Mouse (Mus musculus) heart, embryonic 10.5 days (tissue): ENCODE measurements around the gene Vps72. TPM values are rescaled to one million over a fixed set of nuclear protein-coding genes. Genes with fewer than 3 reads are reported as not detected.

Experiments used
- DNase-seq: peaks from one replicate; pipeline ENCODE4 v3.0.0-alpha.2; 2017; ENCODE audit warnings: low spot score
- H3K27ac ChIP-seq: fragments of 300-500 bp; sonication (generic); 2 replicates; pipeline ENCODE4 v1.5.1; 2016; ENCODE audit warnings: mild to moderate bottlenecking
- H3K27me3 ChIP-seq: fragments of 300-500 bp; sonication (generic); 2 replicates; pipeline ENCODE4 v1.6.1; 2016; ENCODE audit warnings: mild to moderate bottlenecking; ENCODE audit not compliant: poor library complexity, insufficient read depth, severe bottlenecking
- H3K36me3 ChIP-seq: fragments of 300-500 bp; sonication (generic); 2 replicates; pipeline ENCODE4 v1.6.1; 2016; ENCODE audit warnings: mild to moderate bottlenecking, moderate library complexity
- H3K4me1 ChIP-seq: fragments of 300-500 bp; sonication (generic); 2 replicates; pipeline ENCODE4 v1.6.1; 2016; ENCODE audit warnings: mild to moderate bottlenecking
- H3K4me3 ChIP-seq: fragments of 300-500 bp; sonication (generic); 2 replicates; pipeline ENCODE4 v1.5.1; 2016; ENCODE audit warnings: mild to moderate bottlenecking, moderate library complexity
- H3K9me3 ChIP-seq: fragments of 300-500 bp; sonication (generic); 2 replicates; pipeline ENCODE4 v1.6.1; 2016; ENCODE audit warnings: mild to moderate bottlenecking, moderate library complexity
- WGBS: fragments of 180-500 bp; shearing (Covaris S2); methylation state at CpG from one replicate; pipeline ENCODE4 v1.1.7; 2016; 5-methylcytosine and 5-hydroxymethylcytosine counted together
- microRNA-seq: library from miRNA; unstranded; fragments of <30 nt; microRNA quantifications from one replicate; pipeline ENCODE4, GENCODE M21; 2017
- polyA plus RNA-seq: library from polyadenylated mRNA; unstranded; fragments of >200 nt; fragmentation: Nextera tagmentation; extraction: Ambion mirVana; gene quantifications from 2 replicates; pipeline ENCODE4 v1.2.1, GENCODE M21; 2016

Vps72 gene
- polyA plus RNA-seq, 1 experiment from 2014 or later = 172 TPM

DNA sequence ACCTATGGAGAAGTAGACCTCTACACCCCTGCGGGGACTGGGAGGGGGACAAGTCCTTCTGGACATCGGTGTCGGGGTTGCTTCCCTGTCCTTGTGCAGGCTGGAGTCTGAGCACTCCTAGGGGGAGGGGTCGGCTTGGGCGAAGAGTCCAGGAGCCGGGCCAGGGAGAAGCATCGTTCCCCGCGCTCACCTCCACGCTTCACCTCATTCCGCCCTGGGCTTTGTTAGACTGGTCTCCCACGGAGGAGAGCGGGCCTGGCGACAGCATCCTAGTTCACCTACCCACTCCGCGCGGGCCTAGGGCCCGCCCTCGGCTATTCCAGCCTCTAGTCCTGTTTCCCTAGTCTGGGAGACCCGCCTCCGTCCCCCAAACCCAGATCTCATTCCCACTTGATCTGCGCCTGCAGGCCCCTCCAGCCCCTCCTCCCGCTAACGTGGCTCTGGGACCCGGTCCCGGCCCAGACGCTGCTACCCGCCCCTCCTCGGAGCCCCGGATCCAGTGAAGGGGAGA is 50.3 kb downstream of the Vps72 start:
- Histone ChIP-seq H3K9me3 (no peaks in the 10 kb centered on the region), H3K36me3 (peaks cover 11% of the 10 kb centered on the region; the same call in 1 of the 2 replicates), H3K4me3 (peak overlapping the region; percentile 87), H3K27ac (peak overlapping the region; percentile 77), H3K4me1 (peaks cover 44% of the 10 kb centered on the region), H3K27me3 (peaks cover 19% of the 10 kb centered on the region)
- WGBS = under 1% methylated on average over 30 of the region's 30 CpGs
- peak; percentile 76 for DNase-seq

DNA sequence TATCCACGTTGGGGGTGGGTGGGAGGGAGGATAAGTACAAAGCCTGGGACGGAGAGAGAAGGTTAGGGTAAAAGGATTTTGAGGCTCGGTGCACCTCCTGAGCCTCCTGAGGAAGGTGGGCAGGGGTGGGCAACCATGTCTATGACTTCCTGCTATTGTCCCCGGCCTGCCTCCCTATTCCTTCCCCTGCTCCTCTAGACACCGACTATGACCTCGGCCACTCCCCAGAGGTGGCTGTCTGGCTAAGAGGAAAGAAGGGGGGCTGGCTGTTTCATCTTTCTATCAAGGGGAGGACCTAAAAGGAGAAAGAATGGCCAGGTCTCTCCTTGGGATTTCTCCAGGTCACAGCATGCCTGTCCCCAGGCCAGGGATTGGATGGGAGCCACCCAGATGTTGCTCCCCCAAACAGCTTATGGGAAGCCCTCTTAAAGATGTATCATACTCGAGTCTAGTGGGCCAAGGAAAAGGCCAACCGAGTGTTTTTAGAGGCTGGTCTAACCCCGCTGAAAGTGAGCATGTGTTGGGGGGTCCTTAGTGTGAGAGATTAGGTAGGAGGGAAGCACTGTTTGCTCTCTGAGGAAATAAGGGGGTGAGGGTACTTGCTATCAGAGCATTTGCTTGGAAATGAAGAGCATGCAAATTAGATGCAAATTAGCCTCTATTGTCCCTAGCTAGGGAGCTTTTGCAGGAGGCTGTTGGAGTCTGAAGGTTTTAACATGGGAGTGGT is 51.0 kb downstream of the Vps72 start:
- peak overlapping the region; percentile 77 for H3K27ac ChIP-seq

DNA sequence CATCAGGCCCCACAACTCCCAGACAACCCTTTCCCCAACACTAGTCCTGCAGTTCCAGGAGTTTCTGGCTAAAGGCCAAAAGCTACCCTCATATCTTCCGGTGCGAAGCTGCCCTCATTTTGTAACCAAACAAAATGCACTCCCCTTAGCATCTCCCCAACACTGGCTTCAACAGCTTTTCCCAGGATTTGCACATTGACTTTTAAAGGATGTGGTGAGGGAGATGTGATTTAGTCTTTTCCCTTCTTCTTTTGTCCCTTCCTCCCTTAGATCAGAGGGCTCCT is 51.5 kb downstream of the Vps72 start:
- Histone ChIP-seq H3K4me1 (peaks cover 44% of the 10 kb centered on the region), H3K4me3 (peak overlapping the region; percentile 87; the same call in 1 of the 2 replicates), H3K27ac (no peak overlapping the region), H3K27me3 (peaks cover 20% of the 10 kb centered on the region), H3K36me3 (peaks cover 16% of the 10 kb centered on the region), H3K9me3 (no peaks in the 10 kb centered on the region)
- peak; percentile 61 for DNase-seq
- WGBS = 46% methylated on average over 2 of the region's 2 CpGs

More for the DNA sequence above, 51.0 kb downstream of the Vps72 start:
- Histone ChIP-seq H3K9me3 (no peaks in the 10 kb centered on the region), H3K36me3 (peaks cover 11% of the 10 kb centered on the region; the same call in 1 of the 2 replicates), H3K27me3 (peaks cover 19% of the 10 kb centered on the region), H3K4me1 (peaks cover 44% of the 10 kb centered on the region), H3K4me3 (peak overlapping the region; percentile 87)
- WGBS = 11% methylated on average over 9 of the region's 9 CpGs
- DNase-seq = peak; percentile 73

DNA sequence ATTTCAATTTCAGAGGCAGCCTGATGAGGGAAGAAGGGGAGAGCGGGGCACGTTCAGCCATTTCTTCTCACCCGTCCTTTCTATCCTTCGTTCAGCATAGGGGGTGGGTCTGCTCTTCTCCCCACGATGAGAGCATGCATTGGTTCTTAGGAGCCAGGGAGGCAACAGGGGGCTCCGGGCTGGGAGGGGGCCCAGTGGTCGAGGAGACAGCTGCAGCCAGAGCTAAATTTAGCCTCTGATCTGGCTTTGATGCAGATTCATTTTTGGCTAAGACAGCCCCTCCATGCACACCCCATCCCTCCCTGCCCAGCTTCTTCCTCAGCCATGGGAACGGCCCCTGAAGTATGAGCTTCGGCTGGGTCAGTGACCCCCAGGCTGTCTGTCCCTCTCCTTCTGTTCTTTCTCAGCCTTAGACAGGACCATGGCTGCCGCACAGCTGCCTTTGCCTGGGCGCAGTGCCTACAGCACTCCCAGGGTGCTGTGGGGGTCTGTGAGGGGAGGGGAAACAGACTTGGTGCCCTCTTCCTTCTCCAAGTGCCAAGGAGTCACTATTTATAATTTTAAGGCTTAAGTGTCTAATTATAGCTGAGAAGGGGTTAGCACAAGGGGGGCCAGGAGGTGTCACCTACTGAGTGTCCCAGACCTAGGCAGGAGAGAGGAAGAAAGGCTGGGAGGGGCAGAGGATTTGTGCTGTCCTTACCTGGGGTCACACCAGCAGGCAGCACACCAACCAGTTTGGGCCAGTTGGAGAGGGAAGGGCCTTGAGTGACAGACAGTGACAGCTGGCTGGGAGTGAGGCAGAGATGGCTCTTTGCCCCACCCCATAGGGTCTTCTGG is 52.8 kb downstream of the Vps72 start:
- peaks cover 33% of the 10 kb centered on the region for H3K27me3 ChIP-seq
- no peaks in the 10 kb centered on the region for H3K9me3 ChIP-seq
- peaks cover 44% of the 10 kb centered on the region for H3K4me1 ChIP-seq
- no peak overlapping the region for H3K4me3 ChIP-seq
- WGBS = 37% methylated on average over 11 of the region's 11 CpGs
- H3K27ac ChIP-seq = peak overlapping the region; percentile 13; the same call in 1 of the 2 replicates
- DNase-seq = peak; percentile 68
- peaks cover 26% of the 10 kb centered on the region for H3K36me3 ChIP-seq

DNA sequence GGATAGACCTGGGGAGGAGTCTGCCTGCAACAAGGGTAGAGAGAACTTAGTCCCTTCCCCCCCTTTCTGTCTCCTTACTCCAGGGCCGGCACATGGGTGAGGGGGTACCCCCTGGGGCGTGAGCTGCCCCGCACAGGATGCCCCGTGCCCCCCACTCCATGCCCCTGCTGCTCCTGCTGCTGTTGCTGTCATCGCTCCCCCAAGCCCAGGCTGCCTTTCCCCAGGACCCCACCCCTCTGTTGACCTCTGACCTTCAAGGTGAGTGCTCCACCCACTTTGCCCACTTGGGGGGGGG is 53.4 kb downstream of the Vps72 start:
- no peak overlapping the region for H3K27ac ChIP-seq

DNA sequence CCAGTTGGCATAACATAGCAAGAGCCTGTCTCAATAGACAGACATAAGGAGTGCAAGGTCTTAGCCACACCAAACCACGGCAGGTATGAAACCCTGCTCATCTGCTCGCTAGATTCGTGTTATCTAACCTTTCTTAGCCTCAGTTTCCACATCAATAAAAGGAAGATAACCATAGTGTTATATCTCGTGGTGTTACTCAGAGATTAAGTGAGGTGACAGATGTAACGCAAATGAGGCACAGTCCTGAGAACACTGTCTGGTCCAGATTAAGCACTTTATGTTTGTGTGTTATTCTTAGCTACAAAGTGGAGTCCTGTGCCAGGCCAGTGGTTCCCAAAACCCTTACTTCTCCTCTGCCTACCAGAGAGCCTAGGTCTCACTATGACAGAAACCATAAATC is 54.0 kb downstream of the Vps72 start:
- no peaks in the 10 kb centered on the region for H3K9me3 ChIP-seq
- H3K4me1 ChIP-seq = peaks cover 40% of the 10 kb centered on the region
- no peak for DNase-seq
- no peak overlapping the region for H3K27ac ChIP-seq
- H3K4me3 ChIP-seq = no peak overlapping the region
- peaks cover 33% of the 10 kb centered on the region for H3K36me3 ChIP-seq
- 69% methylated on average over 5 of the region's 5 CpGs for WGBS
- peaks cover 45% of the 10 kb centered on the region for H3K27me3 ChIP-seq

More for the DNA sequence above, 53.4 kb downstream of the Vps72 start:
- Histone ChIP-seq H3K4me3 (no peak overlapping the region), H3K36me3 (peaks cover 27% of the 10 kb centered on the region), H3K9me3 (no peaks in the 10 kb centered on the region), H3K4me1 (peaks cover 44% of the 10 kb centered on the region), H3K27me3 (peaks cover 39% of the 10 kb centered on the region)
- 76% methylated on average over 5 of the region's 5 CpGs for WGBS
- no peak for DNase-seq

DNA sequence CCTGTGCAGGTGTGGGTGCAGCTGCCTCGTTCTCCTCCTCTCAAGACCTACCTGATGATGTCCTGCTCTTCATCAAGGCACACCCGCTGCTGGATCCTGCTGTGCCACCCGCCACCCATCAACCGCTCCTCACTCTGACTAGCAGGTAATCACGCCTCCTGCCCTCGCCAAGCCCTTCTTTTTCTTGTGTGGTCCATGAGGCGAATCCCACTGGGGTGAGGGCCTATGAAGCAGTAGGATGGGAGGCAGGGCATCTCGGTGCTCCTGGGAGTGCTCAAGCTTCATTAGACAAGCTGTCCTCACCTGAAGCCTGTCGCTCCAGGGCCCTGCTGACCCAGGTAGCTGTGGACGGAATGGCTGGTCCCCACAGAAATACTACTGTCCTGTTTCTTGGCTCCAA is 59.2 kb downstream of the Vps72 start:
- Histone ChIP-seq H3K9me3 (no peaks in the 10 kb centered on the region), H3K36me3 (peaks cover 62% of the 10 kb centered on the region), H3K4me1 (peaks cover 21% of the 10 kb centered on the region), H3K27me3 (peaks cover 74% of the 10 kb centered on the region), H3K4me3 (no peak overlapping the region), H3K27ac (no peak overlapping the region)
- DNase-seq = no peak
- 83% methylated on average over 10 of the region's 10 CpGs for WGBS

DNA sequence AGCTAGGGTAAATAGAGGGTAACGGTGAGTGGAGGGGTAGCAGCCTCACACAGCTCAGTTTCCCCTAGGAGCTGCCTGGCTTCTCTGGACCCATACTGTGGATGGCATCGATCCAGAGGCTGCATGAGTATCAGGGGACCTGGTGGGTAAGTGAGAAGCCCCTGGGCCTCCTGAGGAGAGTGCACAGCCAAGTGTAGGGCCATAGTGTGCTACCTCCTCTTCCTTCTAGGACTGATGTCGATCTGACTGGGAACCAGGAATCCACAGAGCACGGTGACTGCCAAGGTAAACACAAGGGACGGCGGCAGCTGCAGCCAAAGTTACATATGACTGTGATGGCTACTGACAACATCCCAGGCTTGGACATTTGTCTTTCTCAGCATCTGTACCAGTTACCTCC is 60.3 kb downstream of the Vps72 start:
- 84% methylated on average over 6 of the region's 6 CpGs for WGBS
- Histone ChIP-seq H3K27ac (no peak overlapping the region), H3K9me3 (no peaks in the 10 kb centered on the region), H3K4me1 (peaks cover 21% of the 10 kb centered on the region), H3K27me3 (peaks cover 77% of the 10 kb centered on the region), H3K36me3 (peaks cover 57% of the 10 kb centered on the region), H3K4me3 (no peak overlapping the region)
- DNase-seq = no peak

Small RNA genes within 50 kb of the gene (microRNA-seq; reads per million reads assigned to microRNA genes)
- gene Mir8099-1 = not detected

Other genes with a start within 250 kb of the Vps72 start
- gene Psmb4, start 224.1 kb upstream of the Vps72 start, polyA plus RNA-seq = 305 and 348 TPM in 2 replicates
- 30.5 and 35.8 TPM in 2 replicates for gene Selenbp1, start 178.0 kb upstream of the Vps72 start, polyA plus RNA-seq
- 7.3 and 7.8 TPM in 2 replicates for gene Rfx5, start 156.9 kb upstream of the Vps72 start, polyA plus RNA-seq
- gene Pi4kb, start 136.3 kb upstream of the Vps72 start, polyA plus RNA-seq = 8.4 and 17.3 TPM in 2 replicates
- 28.1 and 28.2 TPM in 2 replicates for gene Zfp687, start 95.6 kb upstream of the Vps72 start, polyA plus RNA-seq
- 282 and 332 TPM in 2 replicates for gene Psmd4, start 68.4 kb upstream of the Vps72 start, polyA plus RNA-seq
- 18.3 and 18.8 TPM in 2 replicates for gene Pip5k1a, start 4.1 kb upstream of the Vps72 start, polyA plus RNA-seq
- gene Tmod4, start 13.5 kb downstream of the Vps72 start, polyA plus RNA-seq = 0.70 and 0.90 TPM in 2 replicates
- 55.3 and 60.9 TPM in 2 replicates for gene Scnm1, start 23.0 kb downstream of the Vps72 start, polyA plus RNA-seq
- 8.7 and 10.1 TPM in 2 replicates for gene Lysmd1, start 23.1 kb downstream of the Vps72 start, polyA plus RNA-seq
- gene Tnfaip8l2, start 31.3 kb downstream of the Vps72 start, polyA plus RNA-seq = 0.21 and 1.2 TPM in 2 replicates
- 1.9 and 4.1 TPM in 2 replicates for gene Sema6c, start 49.4 kb downstream of the Vps72 start, polyA plus RNA-seq
- gene Gabpb2, start 106.9 kb downstream of the Vps72 start, polyA plus RNA-seq = 8.7 and 8.8 TPM in 2 replicates
- gene Cdc42se1, start 117.7 kb downstream of the Vps72 start, polyA plus RNA-seq = 59.8 and 74.9 TPM in 2 replicates
- gene Mllt11, start 121.1 kb downstream of the Vps72 start, polyA plus RNA-seq = 10.7 and 11.1 TPM in 2 replicates
- gene Gm128, start 130.6 kb downstream of the Vps72 start, polyA plus RNA-seq = 0.69 and 0.97 TPM in 2 replicates
- gene Bnipl, start 140.2 kb downstream of the Vps72 start, polyA plus RNA-seq = 0.22 and 0.43 TPM in 2 replicates
- gene Mindy1, start 170.3 kb downstream of the Vps72 start, polyA plus RNA-seq = 26.2 and 27.0 TPM in 2 replicates
- gene Prune1, start 171.1 kb downstream of the Vps72 start, polyA plus RNA-seq = 30.7 and 31.1 TPM in 2 replicates
- 1.6 and 2.5 TPM in 2 replicates for gene Anxa9, start 196.2 kb downstream of the Vps72 start, polyA plus RNA-seq
- 147 TPM in 2 replicates for gene Cers2, start 203.8 kb downstream of the Vps72 start, polyA plus RNA-seq
- gene Setdb1, start 246.2 kb downstream of the Vps72 start, polyA plus RNA-seq = 33.0 and 42.8 TPM in 2 replicates